Comparison of ENCODE assay signal across 9 mouse cellular contexts in genomic region chr14:19175288-19175687, GRCm38 (mm10).
A peak's percentile ranks its signal among the peaks of the same experiment; 100 is the strongest.
DNase-seq lines count a peak whose midpoint lies in the region; ATAC-seq and TF ChIP-seq lines count a peak whose summit lies in the region.
"Had no signal": no experiment of that assay in that cellular context is flagged by ENCODE, and none has a peak within 500 bp of the region (broad histone marks: within the 10 kb centered on the region; RNA-seq: fewer than 3 reads in every experiment).

No protein-coding gene starts in this region.

- no peak for TF ChIP-seq EP300 in stomach, postnatal 0 days (optimal IDR thresholded peaks at IDR 0.05)

- H3K9me3 ChIP-seq in embryonic facial prominence, embryonic 14.5 days (ENCODE audit: control insufficient read depth, low read length), result no peaks in the 10 kb centered on the region
- no peaks in the 10 kb centered on the region for H3K9me3 ChIP-seq in stomach, postnatal 0 days (ENCODE audit: control insufficient read depth, low read length)
- H3K9me3 ChIP-seq: lung, embryonic 15.5 days had no signal

- 9% methylated on average over 2 of the region's 2 CpGs for WGBS in embryonic facial prominence, embryonic 14.5 days
- 17% methylated on average over 2 of the region's 2 CpGs for WGBS in stomach, postnatal 0 days

- ATAC-seq in embryonic facial prominence, embryonic 14.5 days (ENCODE audit: low read depth), result no peak
- ATAC-seq in stomach, postnatal 0 days (ENCODE audit: low FRiP score, low TSS enrichment), result no peak

- no peak overlapping the region for H3K27ac ChIP-seq in gastrocnemius, adult 2 months
- no peak overlapping the region for H3K27ac ChIP-seq in embryonic facial prominence, embryonic 14.5 days (replicated peaks; ENCODE audit: low read depth, low read length)
- no peak overlapping the region for H3K27ac ChIP-seq in stomach, postnatal 0 days (replicated peaks)
- H3K27ac ChIP-seq: lung, embryonic 15.5 days had no signal

- no peaks in the 10 kb centered on the region for H3K4me1 ChIP-seq in embryonic facial prominence, embryonic 14.5 days (ENCODE audit: control insufficient read depth, insufficient read depth, low read length)
- H3K4me1 ChIP-seq in stomach, postnatal 0 days (replicated peaks; ENCODE audit: control insufficient read depth, insufficient read depth), result no peaks in the 10 kb centered on the region
- H3K4me1 ChIP-seq: lung, embryonic 15.5 days had no signal

- peak; percentile 38 for TF ChIP-seq CTCF in gastrocnemius, adult 2 months (IDR thresholded peaks at IDR 0.05)
- TF ChIP-seq CTCF in stomach, postnatal 0 days (IDR thresholded peaks at IDR 0.05; ENCODE audit: low read depth), result peak; percentile 73

- no peaks in the 10 kb centered on the region for H3K36me3 ChIP-seq in embryonic facial prominence, embryonic 14.5 days (ENCODE audit: control insufficient read depth, insufficient read depth, low read length)
- no peaks in the 10 kb centered on the region for H3K36me3 ChIP-seq in stomach, postnatal 0 days (ENCODE audit: control insufficient read depth, insufficient read depth, low read length)
- H3K36me3 ChIP-seq: lung, embryonic 15.5 days had no signal

- H3K27me3 ChIP-seq in embryonic facial prominence, embryonic 14.5 days (replicated peaks; ENCODE audit: control insufficient read depth, insufficient read depth, low read length), result no peaks in the 10 kb centered on the region
- no peaks in the 10 kb centered on the region for H3K27me3 ChIP-seq in stomach, postnatal 0 days (ENCODE audit: control insufficient read depth, insufficient read depth, low read length)
- H3K27me3 ChIP-seq: lung, embryonic 15.5 days had no signal

- no peak overlapping the region for H3K4me3 ChIP-seq in gastrocnemius, adult 2 months
- no peak overlapping the region for H3K4me3 ChIP-seq in embryonic facial prominence, embryonic 14.5 days (ENCODE audit: low read depth, low read length)
- no peak overlapping the region for H3K4me3 ChIP-seq in stomach, postnatal 0 days (ENCODE audit: low read depth, low read length)
- H3K4me3 ChIP-seq: lung, embryonic 15.5 days had no signal

- no peak overlapping the region for H3K9ac ChIP-seq in embryonic facial prominence, embryonic 14.5 days (ENCODE audit: low read depth, low read length)
- no peak overlapping the region for H3K9ac ChIP-seq in stomach, postnatal 0 days (ENCODE audit: low read length)
- H3K9ac ChIP-seq: lung, embryonic 15.5 days had no signal

- intact Hi-C loops in gastrocnemius, adult 2 months (cut with DNase I), result no loop called here

- no peak overlapping the region for H3K4me2 ChIP-seq in embryonic facial prominence, embryonic 14.5 days (ENCODE audit: low read depth, low read length)
- no peak overlapping the region for H3K4me2 ChIP-seq in stomach, postnatal 0 days (replicated peaks; ENCODE audit: low read depth)
- H3K4me2 ChIP-seq: lung, embryonic 15.5 days had no signal

- no peak for DNase-seq in gastrocnemius, adult 2 months
- DNase-seq in gastrocnemius, adult 8-10 months (ENCODE audit: low spot score in 2 of 2), result no peak
- DNase-seq in thymus, postnatal 4 days, result peak; percentile 6
- DNase-seq in thymus, adult 18-20 months, result no peak
- peak; percentile 2 for DNase-seq in embryonic facial prominence, embryonic 14.5 days (ENCODE audit: low spot score)
- peak; percentile 30 for DNase-seq in stomach, postnatal 0 days (ENCODE audit: low spot score)
- DNase-seq in layer of hippocampus, adult 9-11 months, result no peak
- no peak for DNase-seq in layer of hippocampus, postnatal 14 days (ENCODE audit: low spot score in 2 of 2)

Comparison
In these comparisons a context has a peak if more than half of its experiments do, and no peak if none do; other contexts are left out.
1. DNase-seq: peak in thymus, postnatal 4 days (single experiment), embryonic facial prominence, embryonic 14.5 days (single experiment) and stomach, postnatal 0 days (single experiment); none in gastrocnemius, adult 2 months (single experiment), gastrocnemius, adult 8-10 months (0 of 2), thymus, adult 18-20 months (0 of 2), layer of hippocampus, adult 9-11 months (single experiment) and layer of hippocampus, postnatal 14 days (0 of 2).